Mouse (Mus musculus) left cerebral cortex, postnatal 14 days (tissue): ENCODE data around the gene Gm17606. TPM values are rescaled to one million over a fixed set of nuclear protein-coding genes. Genes with fewer than 3 reads are reported as not detected.

Source experiments
- microRNA-seq, 2 experiments: library from miRNA; unstranded; fragments of <30 nt; microRNA quantifications; one replicate each; pipeline ENCODE4 v1.2.0; 2022
- total RNA-seq, 2 experiments: library from RNA; stranded (reverse); gene quantifications; 2 replicates each; pipeline ENCODE4 v1.2.3; 2021

Gene Gm17606
- total RNA-seq, 2 experiments from 2014 or later = not detected

Small RNAs within 50 kb of the gene (microRNA-seq; reads per million reads assigned to microRNA genes)
- gene Mir686 = 0 to 0.67 reads per million in 2 experiments
- 0 to 0.53 reads per million in 2 experiments for gene Mir6948

Other genes starting within 250 kb of the Gm17606 start
- 1 to 10 TPM; 1.5 to 2.5 TPM for gene Slc7a7, start 223.2 kb upstream of the Gm17606 start, total RNA-seq
- gene Mrpl52, start 214.0 kb upstream of the Gm17606 start, total RNA-seq = 10 to 100 TPM; 79.5 to 91.5 TPM
- 10 to 100 TPM; 19.0 to 22.0 TPM for gene Mmp14, start 209.3 kb upstream of the Gm17606 start, total RNA-seq
- gene Lrp10, start 176.8 kb upstream of the Gm17606 start, total RNA-seq = 10 to 100 TPM; 23.2 to 31.3 TPM
- gene Rem2, start 164.9 kb upstream of the Gm17606 start, total RNA-seq = 1 to 10 TPM; 7.4 to 9.6 TPM
- gene Prmt5, start 123.4 kb upstream of the Gm17606 start, total RNA-seq = 10 to 100 TPM; 69.4 to 72.0 TPM
- 1 to 10 TPM; 2.4 to 4.9 TPM for gene Haus4, start 86.3 kb upstream of the Gm17606 start, total RNA-seq
- gene Ajuba, start 63.4 kb upstream of the Gm17606 start, total RNA-seq = 1 to 10 TPM; 2.7 to 3.1 TPM
- 1 to 10 TPM; 4.4 to 7.4 TPM for gene 4931414P19Rik, start 35.0 kb upstream of the Gm17606 start, total RNA-seq
- gene Psmb5, start 22.9 kb upstream of the Gm17606 start, total RNA-seq = 100 to 1,000 TPM; 185 to 188 TPM
- under 1 TPM in 1 of 2 experiments, not detected in 1; 0.30 TPM for gene Psmb11, start 19.5 kb upstream of the Gm17606 start, total RNA-seq
- 10 to 100 TPM; 10.5 to 12.2 TPM for gene Cdh24, start 412 bp downstream of the Gm17606 start, total RNA-seq
- 10 to 100 TPM; 23.4 to 23.8 TPM for gene 1700123O20Rik, start 45.3 kb downstream of the Gm17606 start, total RNA-seq
- gene Acin1, start 46.0 kb downstream of the Gm17606 start, total RNA-seq = 100 to 1,000 TPM; 183 to 184 TPM
- not detected for gene Gm29776, start 57.9 kb downstream of the Gm17606 start, total RNA-seq
- gene Cebpe, start 71.2 kb downstream of the Gm17606 start, total RNA-seq = not detected
- gene Slc7a8, start 141.0 kb downstream of the Gm17606 start, total RNA-seq = 10 to 100 TPM; 68.7 to 70.6 TPM
- not detected for gene Rnf212b, start 173.2 kb downstream of the Gm17606 start, total RNA-seq
- 10 to 100 TPM; 11.5 to 16.7 TPM for gene Homez, start 230.0 kb downstream of the Gm17606 start, total RNA-seq
- gene Ppp1r3e, start 236.6 kb downstream of the Gm17606 start, total RNA-seq = 10 to 100 TPM; 18.2 to 19.1 TPM
- 100 to 1,000 TPM; 104 to 105 TPM for gene Bcl2l2, start 242.4 kb downstream of the Gm17606 start, total RNA-seq
- 1 to 10 TPM in 1 of 2 experiments, under 1 TPM in 1; 0.40 to 2.1 TPM for gene Gm20521, start 242.5 kb downstream of the Gm17606 start, total RNA-seq